Mouse (Mus musculus) forebrain, embryonic 11.5 days (tissue): Measurements from ENCODE around the gene Grin1. TPM values are rescaled to one million over a fixed set of nuclear protein-coding genes. Genes with fewer than 3 reads are reported as not detected.
A peak's percentile ranks its signal among the peaks of the same experiment; 100 is the strongest.

Source experiments
- ATAC-seq: fragments of 200-750 bp; cut with Nextera tagmentation; replicated peaks from 2 replicates; pipeline ENCODE4 v1.8.0; 2017; ENCODE audit warnings: moderate TSS enrichment; ENCODE audit not compliant: low FRiP score
- DNase-seq: peaks from one replicate; pipeline ENCODE4 v3.0.0-alpha.2; 2017; ENCODE audit warnings: low spot score
- H3K27ac ChIP-seq: fragments of 300-500 bp; sonication (generic); 2 replicates; pipeline ENCODE4 v1.5.1; 2014; ENCODE audit warnings: low read depth, low read length
- H3K27me3 ChIP-seq: fragments of 300-500 bp; sonication (generic); 2 replicates; pipeline ENCODE4 v1.6.1; 2014; ENCODE audit warnings: mild to moderate bottlenecking, low read length, mixed read lengths; ENCODE audit not compliant: control insufficient read depth, insufficient read depth
- H3K36me3 ChIP-seq: fragments of 300-500 bp; sonication (generic); 2 replicates; pipeline ENCODE4 v1.6.1; 2014; ENCODE audit warnings: mild to moderate bottlenecking, low read length, moderate library complexity, mixed read lengths; ENCODE audit not compliant: control insufficient read depth, insufficient read depth
- H3K4me1 ChIP-seq: fragments of 300-500 bp; sonication (generic); replicated peaks from 2 replicates; pipeline ENCODE4 v1.6.1; 2014; ENCODE audit warnings: low read length, mixed read lengths; ENCODE audit not compliant: control insufficient read depth, insufficient read depth
- H3K4me2 ChIP-seq: fragments of 300-500 bp; sonication (generic); 2 replicates; pipeline ENCODE4 v1.6.1; 2014; ENCODE audit warnings: low read depth, mild to moderate bottlenecking, low read length, moderate library complexity, mixed read lengths; ENCODE audit not compliant: severe bottlenecking
- H3K4me3 ChIP-seq: fragments of 300-500 bp; sonication (generic); 2 replicates; pipeline ENCODE4 v1.5.1; 2014; ENCODE audit warnings: low read depth, low read length
- H3K9ac ChIP-seq: fragments of 300-500 bp; sonication (generic); 2 replicates; pipeline ENCODE4 v1.6.1; 2014; ENCODE audit warnings: low read length
- H3K9me3 ChIP-seq: fragments of 300-500 bp; sonication (generic); 2 replicates; pipeline ENCODE4 v1.6.1; 2016; ENCODE audit warnings: low read length, mixed read lengths; ENCODE audit not compliant: control insufficient read depth
- WGBS: fragments of 180-500 bp; shearing (Covaris S2); extraction: QIAGEN DNeasy Blood & Tissue Kit; methylation state at CpG from one replicate; pipeline ENCODE4 v1.1.7; 2014; 5-methylcytosine and 5-hydroxymethylcytosine counted together
- polyA plus RNA-seq: library from polyadenylated mRNA; unstranded; fragments of >200 nt; fragmentation: Nextera tagmentation; extraction: Ambion mirVana; gene quantifications from 2 replicates; pipeline ENCODE4 v1.2.1, GENCODE M21; 2014

The Grin1 gene
- polyA plus RNA-seq, 1 experiment from 2014 or later: 2.1 TPM

DNA sequence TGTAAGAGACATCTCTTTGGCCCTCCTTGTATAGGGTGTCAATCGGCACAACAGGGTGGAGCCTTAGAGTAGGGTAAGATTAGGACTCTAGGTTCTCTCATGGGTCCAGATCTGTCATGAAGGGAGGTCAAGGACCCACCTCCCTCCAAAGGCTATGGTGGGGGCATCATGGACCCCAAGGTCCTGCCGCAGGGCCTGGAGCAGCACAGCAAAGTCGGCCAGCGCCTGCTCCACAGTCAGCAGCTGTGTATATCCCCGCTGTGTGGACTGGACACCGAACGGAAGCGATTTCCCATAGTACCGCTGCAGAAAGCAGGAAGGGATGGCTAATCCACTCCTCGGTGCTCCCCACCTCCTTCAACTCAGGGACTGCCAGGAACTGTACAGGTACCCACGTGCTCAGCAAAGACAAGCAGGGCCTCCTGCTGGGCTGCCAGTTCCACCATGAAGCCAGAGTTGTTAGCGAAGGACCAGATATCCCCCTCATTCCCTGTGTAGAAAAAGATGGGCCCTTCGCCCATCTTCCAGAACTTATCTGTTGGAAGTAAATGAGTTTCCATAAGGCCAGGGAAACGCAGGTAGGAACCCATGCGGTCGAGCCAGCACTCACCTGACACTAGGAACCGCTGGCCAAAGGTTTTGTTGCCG lies 36.6 kb upstream of the Grin1 start:
- Histone ChIP-seq H3K9ac (peak overlapping the region; percentile 74), H3K4me1 (peaks cover 10% of the 10 kb centered on the region), H3K27ac (no peak overlapping the region), H3K4me2 (peak overlapping the region; percentile 73), H3K4me3 (peak overlapping the region; percentile 48), H3K27me3 (no peaks in the 10 kb centered on the region), H3K9me3 (no peaks in the 10 kb centered on the region), H3K36me3 (no peaks in the 10 kb centered on the region; the same call in none of the 2 replicates)
- DNase-seq (no peak), ATAC-seq (no peak; the same call in 1 of the 2 replicates)
- WGBS: 41% methylated on average over 18 of the region's 18 CpGs

DNA sequence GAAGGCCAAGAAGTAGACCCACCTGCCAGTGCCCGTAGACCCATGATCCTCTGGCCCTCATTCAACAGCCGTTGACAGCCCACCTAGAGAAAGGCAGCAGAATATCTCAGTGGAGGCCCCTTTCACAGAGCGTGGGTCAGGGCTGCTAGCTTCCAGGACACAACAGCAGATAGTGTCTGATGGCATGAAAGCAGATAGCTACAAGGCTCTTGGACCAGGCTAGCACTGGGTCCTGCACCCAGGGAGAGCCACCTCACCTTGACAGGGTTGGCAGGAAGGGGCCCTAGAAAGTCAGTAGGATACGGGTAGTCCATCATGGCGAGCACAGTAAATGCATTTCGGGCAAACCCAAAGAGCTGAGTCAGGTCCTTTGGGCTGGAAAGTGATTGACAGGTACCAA lies 35.2 kb upstream of the Grin1 start:
- DNase-seq: no peak
- H3K27me3 ChIP-seq: no peaks in the 10 kb centered on the region
- WGBS: 91% methylated on average over 6 of the region's 6 CpGs
- no peaks in the 10 kb centered on the region for H3K9me3 ChIP-seq
- no peak overlapping the region for H3K4me2 ChIP-seq
- peaks cover 10% of the 10 kb centered on the region for H3K4me1 ChIP-seq
- no peak overlapping the region for H3K4me3 ChIP-seq
- no peak for ATAC-seq
- H3K36me3 ChIP-seq: peaks cover 4% of the 10 kb centered on the region
- H3K9ac ChIP-seq: no peak overlapping the region
- no peak overlapping the region for H3K27ac ChIP-seq

GRCm38 (mm10) chr2:25350701-25351100 lies 31.7 kb upstream of the Grin1 start:
- Histone ChIP-seq H3K36me3 (peaks cover 14% of the 10 kb centered on the region), H3K4me3 (no peak overlapping the region), H3K4me1 (peaks cover 4% of the 10 kb centered on the region; the same call in 1 of the 2 replicates), H3K9me3 (no peaks in the 10 kb centered on the region), H3K27ac (no peak overlapping the region), H3K9ac (no peak overlapping the region), H3K4me2 (no peak overlapping the region), H3K27me3 (no peaks in the 10 kb centered on the region)
- 97% methylated on average over 3 of the region's 3 CpGs for WGBS
- ATAC-seq (no peak), DNase-seq (no peak)

GRCm38 (mm10) chr2:25349499-25349898 lies 30.5 kb upstream of the Grin1 start:
- 88% methylated on average over 4 of the region's 4 CpGs for WGBS
- Histone ChIP-seq H3K4me2 (no peak overlapping the region), H3K27me3 (no peaks in the 10 kb centered on the region), H3K36me3 (peaks cover 19% of the 10 kb centered on the region), H3K9ac (no peak overlapping the region), H3K9me3 (no peaks in the 10 kb centered on the region), H3K4me1 (no peaks in the 10 kb centered on the region), H3K4me3 (no peak overlapping the region), H3K27ac (no peak overlapping the region)
- ATAC-seq: no peak
- no peak for DNase-seq

- WGBS: 93% methylated on average over 7 of the region's 7 CpGs
- Histone ChIP-seq H3K36me3 (peaks cover 26% of the 10 kb centered on the region), H3K4me1 (no peaks in the 10 kb centered on the region), H3K4me2 (no peak overlapping the region), H3K27me3 (no peaks in the 10 kb centered on the region), H3K4me3 (no peak overlapping the region), H3K27ac (no peak overlapping the region), H3K9me3 (no peaks in the 10 kb centered on the region), H3K9ac (no peak overlapping the region)
- DNase-seq: no peak
- no peak for ATAC-seq
Measured at GRCm38 (mm10) chr2:25348162-25348561, 29.2 kb upstream of the Grin1 start.

GRCm38 (mm10) chr2:25338303-25338702 lies 19.3 kb upstream of the Grin1 start:
- no peak for ATAC-seq
- peaks cover 4% of the 10 kb centered on the region; the same call in 1 of the 2 replicates for H3K4me1 ChIP-seq
- H3K27me3 ChIP-seq: no peaks in the 10 kb centered on the region
- no peak overlapping the region for H3K9ac ChIP-seq
- H3K9me3 ChIP-seq: no peaks in the 10 kb centered on the region
- H3K36me3 ChIP-seq: peaks cover 6% of the 10 kb centered on the region; the same call in 1 of the 2 replicates
- no peak overlapping the region for H3K4me3 ChIP-seq
- no peak overlapping the region for H3K27ac ChIP-seq
- WGBS: 95% methylated on average over 6 of the region's 6 CpGs
- H3K4me2 ChIP-seq: no peak overlapping the region
- no peak for DNase-seq

DNA sequence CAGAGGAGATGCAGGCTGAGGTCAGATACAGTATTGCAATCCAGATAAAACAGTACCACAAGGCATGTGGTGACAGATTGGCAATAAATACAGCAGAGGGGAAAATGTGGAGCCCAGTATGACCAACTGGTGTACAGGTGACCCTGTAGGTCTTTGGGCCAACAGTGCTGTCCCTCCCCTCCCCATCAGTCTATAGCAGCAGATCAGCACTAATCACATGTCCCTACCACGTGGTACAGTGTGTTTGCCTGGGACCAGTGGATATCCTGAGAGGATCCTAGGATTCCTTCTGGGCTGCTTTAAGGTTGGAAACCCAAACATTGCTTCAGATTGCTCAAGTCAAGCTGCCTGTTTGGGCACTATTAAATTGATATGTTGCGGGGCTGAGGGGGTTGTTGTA lies 14.6 kb upstream of the Grin1 start:
- Histone ChIP-seq H3K36me3 (peaks cover 3% of the 10 kb centered on the region; the same call in 1 of the 2 replicates), H3K27me3 (no peaks in the 10 kb centered on the region), H3K27ac (no peak overlapping the region), H3K4me1 (peaks cover 6% of the 10 kb centered on the region; the same call in 1 of the 2 replicates), H3K9me3 (no peaks in the 10 kb centered on the region), H3K9ac (peak overlapping the region; percentile 86), H3K4me2 (peak overlapping the region; percentile 81), H3K4me3 (peak overlapping the region; percentile 91)
- 83% methylated on average over 2 of the region's 2 CpGs for WGBS
- no peak for ATAC-seq
- peak; percentile 44 for DNase-seq

- H3K4me2 ChIP-seq: peak within 1 kb of the TSS; percentile 81
- peak within 1 kb of the TSS; percentile 92 for H3K9ac ChIP-seq
- ATAC-seq (peak; percentile 98), DNase-seq (peak; percentile 99)
- H3K27ac ChIP-seq: peak within 1 kb of the TSS; percentile 70
- no peaks in the 10 kb centered on the region for H3K9me3 ChIP-seq
- peak within 1 kb of the TSS; percentile 91 for H3K4me3 ChIP-seq
- peaks cover 6% of the 10 kb centered on the region; the same call in 1 of the 2 replicates for H3K4me1 ChIP-seq
- H3K36me3 ChIP-seq: peaks cover 3% of the 10 kb centered on the region; the same call in 1 of the 2 replicates
- no peaks in the 10 kb centered on the region for H3K27me3 ChIP-seq
- under 1% methylated on average over 78 of the region's 78 CpGs for WGBS
Measured at GRCm38 (mm10) chr2:25332286-25333160, 13.5 kb upstream of the Grin1 start, which contains the start of gene Man1b1. Man1b1 (plus strand) TSS chr2:25332338.
